Mouse (Mus musculus) cerebellum, adult 2 months (tissue): Measurements from ENCODE around the gene Odf3l2.
A peak's percentile ranks its signal among the peaks of the same experiment; 100 is the strongest.

Experiments
- CTCF ChIP-seq: fragments of 200-500 bp; IDR thresholded peaks from 2 replicates; pipeline ENCODE4 v1.5.1; 2011; ENCODE audit warnings: low read depth, mild to moderate bottlenecking, control low read depth, low read length, moderate library complexity, borderline replicate concordance; ENCODE audit not compliant: insufficient read depth
- POLR2A ChIP-seq: fragments of 200-500 bp; IDR thresholded peaks from 2 replicates; pipeline ENCODE4 v1.6.1; 2011; ENCODE audit warnings: low read length, control low read depth, borderline replicate concordance; ENCODE audit not compliant: insufficient read depth

DNA sequence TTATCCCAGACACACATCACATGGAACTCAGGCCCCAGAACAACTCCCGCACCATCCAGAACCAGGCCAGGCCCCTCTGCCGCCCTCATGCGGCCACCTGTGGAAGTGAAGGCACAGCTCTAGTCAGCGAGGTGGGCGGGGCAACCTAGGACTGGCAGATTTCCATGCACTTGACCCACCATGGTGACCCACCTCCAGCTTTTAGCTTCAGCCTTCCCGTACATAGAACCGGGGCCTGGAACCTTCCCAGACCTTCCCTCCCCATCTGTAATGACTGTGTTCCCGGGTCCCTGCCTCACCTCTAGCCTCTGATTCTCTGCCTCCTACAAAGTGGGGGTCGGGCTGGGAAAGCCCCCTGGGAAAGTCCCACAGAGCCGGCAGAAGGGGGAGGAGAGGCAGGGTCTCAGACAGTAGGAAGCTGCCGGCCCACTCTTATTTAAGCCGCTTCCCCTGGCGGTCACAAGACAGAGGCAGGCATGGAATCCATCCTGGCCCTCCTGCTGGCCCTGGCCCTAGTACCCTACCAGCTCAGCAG, 18.7 kb upstream of the Odf3l2 start, which contains the start of gene Madcam1:
- TF ChIP-seq CTCF (peak; percentile 88), POLR2A (no peak)
